Mouse (Mus musculus) MEL (cell line): ENCODE measurements around the gene Gm49322.

ENCODE experiments used
- CTCF ChIP-seq, 3 experiments: IDR thresholded peaks in 2 of 3; conservative IDR thresholded peaks in 1 of 3; 2 replicates each; pipeline ENCODE4 v1.5.1; 2011 to 2012; ENCODE audit warnings: low read length in 3 of 3, low read depth in 2 of 3, mild to moderate bottlenecking in 2 of 3, improper control_type of control experiment in 1 of 3, inconsistent platforms in 1 of 3, mixed read lengths in 1 of 3, moderate library complexity in 1 of 3; ENCODE audit not compliant: control insufficient read depth in 1 of 3, insufficient read depth in 1 of 3, poor library complexity in 1 of 3, severe bottlenecking in 1 of 3
- EP300 ChIP-seq, 2 experiments: IDR thresholded peaks; 2 replicates each; pipeline ENCODE4 v1.6.1; 2011; ENCODE audit warnings: improper control_type of control experiment in 2 of 2, low read length in 2 of 2, low read depth in 1 of 2, mild to moderate bottlenecking in 1 of 2
- ETS1 ChIP-seq: IDR thresholded peaks from 2 replicates; pipeline ENCODE4 v1.6.1; 2012; ENCODE audit warnings: low read depth, mild to moderate bottlenecking, inconsistent platforms, low read length, improper control_type of control experiment, moderate library complexity
- GATA1 ChIP-seq: IDR thresholded peaks from 2 replicates; pipeline ENCODE4 v1.6.1; 2011; ENCODE audit warnings: low read depth, low read length, improper control_type of control experiment
- HCFC1 ChIP-seq: IDR thresholded peaks from 2 replicates; pipeline ENCODE4 v1.6.1; 2012; ENCODE audit warnings: low read depth, mild to moderate bottlenecking, inconsistent platforms, low read length, improper control_type of control experiment, moderate library complexity
- KAT2A ChIP-seq: conservative IDR thresholded peaks from 2 replicates; pipeline ENCODE4 v1.6.1; 2012; ENCODE audit warnings: low read depth, low read length, improper control_type of control experiment, inconsistent platforms
- MAFK ChIP-seq: IDR thresholded peaks from 2 replicates; pipeline ENCODE4 v1.6.1; 2011; ENCODE audit warnings: low read depth, mild to moderate bottlenecking, low read length, improper control_type of control experiment, borderline replicate concordance
- MAX ChIP-seq: IDR thresholded peaks from 2 replicates; pipeline ENCODE4 v1.6.1; 2011; ENCODE audit warnings: low read length, improper control_type of control experiment
- POLR2A ChIP-seq, 2 experiments: IDR thresholded peaks; 2 replicates each; pipeline ENCODE4 v1.6.1; 2011 to 2012; ENCODE audit warnings: low read length in 2 of 2, mild to moderate bottlenecking in 2 of 2, control low read depth in 1 of 2, improper control_type of control experiment in 1 of 2, low read depth in 1 of 2, moderate library complexity in 1 of 2; ENCODE audit not compliant: control insufficient read depth in 1 of 2, insufficient read depth in 1 of 2, poor library complexity in 1 of 2
- POLR2AphosphoS2 ChIP-seq: IDR thresholded peaks from 2 replicates; pipeline ENCODE4 v1.6.1; 2011; ENCODE audit warnings: low read length, improper control_type of control experiment
- SIN3A ChIP-seq: IDR thresholded peaks from 2 replicates; pipeline ENCODE4 v1.6.1; 2012; ENCODE audit warnings: low read length, improper control_type of control experiment, inconsistent platforms
- TAL1 ChIP-seq: IDR thresholded peaks from 2 replicates; pipeline ENCODE4 v1.6.1; 2012; ENCODE audit warnings: mild to moderate bottlenecking, inconsistent platforms, low read length, moderate library complexity, mixed read lengths

- TF ChIP-seq SIN3A, result no peak
- no peak for TF ChIP-seq ETS1
- no peak for TF ChIP-seq GATA1
- no peak for TF ChIP-seq MAX
- TF ChIP-seq POLR2A (IDR thresholded peaks at IDR 0.05; ENCODE audit: control insufficient read depth in 1 of 2, insufficient read depth in 1 of 2, low read depth in 1 of 2, low read length in 2 of 2, poor library complexity in 1 of 2), result no peak
- TF ChIP-seq TAL1, result no peak
- TF ChIP-seq MAFK, result no peak
- TF ChIP-seq EP300 (IDR thresholded peaks at IDR 0.05; ENCODE audit: low read depth in 1 of 2, low read length in 2 of 2), result no peak
- TF ChIP-seq HCFC1, result no peak
- TF ChIP-seq POLR2AphosphoS2, result no peak
- TF ChIP-seq CTCF (IDR thresholded peaks at IDR 0.05 in 2 of 3, conservative IDR thresholded peaks at IDR 0.05 in 1 of 3; ENCODE audit: control insufficient read depth in 1 of 3, insufficient read depth in 1 of 3, low read depth in 2 of 3, low read length in 3 of 3, poor library complexity in 1 of 3, severe bottlenecking in 1 of 3), result no peak
- TF ChIP-seq KAT2A, result no peak
Measured at GRCm38 (mm10) chr10:80569664-80570066, 36.2 kb upstream of the Gm49322 start.
